Comparison of ENCODE assay signal across 16 mouse cellular contexts in genomic region chrX:157369166-157369565, GRCm38 (mm10).
DNase-seq lines count a peak whose midpoint lies in the region.
"Had no signal": no experiment of that assay in that cellular context is flagged by ENCODE, and none has a peak within 500 bp of the region (broad histone marks: within the 10 kb centered on the region; RNA-seq: fewer than 3 reads in every experiment).

No protein-coding gene starts in this region.

- peak; percentile 51 for DNase-seq in cerebellum, adult 9-10 months
- DNase-seq in cerebellum, adult 11 months = no peak
- DNase-seq in embryo, embryonic 11 days = peak; percentile 19
- DNase-seq in embryo, embryonic 10 days (ENCODE audit: low spot score) = no peak
- DNase-seq in layer of hippocampus, adult 9-10 months (ENCODE audit: low spot score) = peak; percentile 13
- no peak for DNase-seq in layer of hippocampus, adult 11-12 months (ENCODE audit: low spot score)
- DNase-seq in brain, adult 2 months (ENCODE audit: low read depth, low spot score) = peak; percentile 51
- no peak for DNase-seq in adipocyte (ENCODE audit: low spot score)
- DNase-seq: adrenal gland, postnatal 10 days; adrenal gland, postnatal 36 days; B cell, adult 2 months; cerebellum, adult 11-12 months; cerebellum, postnatal 36 days; gastrocnemius, postnatal 10 days; heart, adult 11 months; kidney, adult 2 months had no signal

Comparison
In these comparisons a context has a peak if more than half of its experiments do, and no peak if none do; other contexts are left out.
1. DNase-seq: peak in cerebellum, adult 9-10 months (single experiment), embryo, embryonic 11 days (single experiment), layer of hippocampus, adult 9-10 months (single experiment) and brain, adult 2 months (single experiment); none in cerebellum, adult 11 months (single experiment), embryo, embryonic 10 days (single experiment), layer of hippocampus, adult 11-12 months (single experiment) and adipocyte (single experiment).